Mouse (Mus musculus): Measurements from ENCODE around the gene Plbd1. TPM values are rescaled to one million over a fixed set of nuclear protein-coding genes. Genes with fewer than 3 reads are reported as not detected.
A peak's percentile ranks its signal among the peaks of the same experiment; 100 is the strongest.

Gene Plbd1
- polyA plus RNA-seq, 1 experiment from 2014 or later: 0.50 TPM

GRCm38 (mm10) chr6:136683410-136684334, 21.9 kb upstream of the Plbd1 start:
- H3K27ac ChIP-seq (replicated peaks; ENCODE audit: low read depth, low read length): no peak overlapping the region
- no peak for ATAC-seq (ENCODE audit: low FRiP score, low TSS enrichment)
- H3K4me2 ChIP-seq (ENCODE audit: low read length): no peak overlapping the region
- DNase-seq: no peak
- no peak overlapping the region for H3K9ac ChIP-seq (replicated peaks; ENCODE audit: low read length)
- H3K4me3 ChIP-seq (replicated peaks; ENCODE audit: low read depth, low read length): no peak overlapping the region
- no peaks in the 10 kb centered on the region for H3K4me1 ChIP-seq (ENCODE audit: control insufficient read depth, insufficient read depth, low read length)
- no peaks in the 10 kb centered on the region for H3K36me3 ChIP-seq (ENCODE audit: control insufficient read depth, insufficient read depth, low read length)
- 87% methylated on average over 11 of the region's 11 CpGs for WGBS
- no peaks in the 10 kb centered on the region for H3K27me3 ChIP-seq (ENCODE audit: control insufficient read depth, insufficient read depth, low read length)
- no peaks in the 10 kb centered on the region for H3K9me3 ChIP-seq (ENCODE audit: control insufficient read depth, low read length)

- no peak for ATAC-seq (ENCODE audit: low FRiP score, low TSS enrichment)
- Histone ChIP-seq H3K4me1 (ENCODE audit: control insufficient read depth, insufficient read depth, low read length) (no peaks in the 10 kb centered on the region), H3K36me3 (ENCODE audit: control insufficient read depth, insufficient read depth, low read length) (no peaks in the 10 kb centered on the region), H3K27me3 (ENCODE audit: control insufficient read depth, insufficient read depth, low read length) (no peaks in the 10 kb centered on the region), H3K27ac (replicated peaks; ENCODE audit: low read depth, low read length) (no peak overlapping the region), H3K9me3 (ENCODE audit: control insufficient read depth, low read length) (no peaks in the 10 kb centered on the region), H3K4me2 (ENCODE audit: low read length) (no peak overlapping the region), H3K9ac (replicated peaks; ENCODE audit: low read length) (no peak overlapping the region), H3K4me3 (replicated peaks; ENCODE audit: low read depth, low read length) (no peak overlapping the region)
- peak; percentile 6 for DNase-seq
- WGBS: 23% methylated on average over 2 of the region's 2 CpGs
These were observed 17.7 kb upstream of the Plbd1 start for GRCm38 (mm10) chr6:136679381-136679780.

DNA sequence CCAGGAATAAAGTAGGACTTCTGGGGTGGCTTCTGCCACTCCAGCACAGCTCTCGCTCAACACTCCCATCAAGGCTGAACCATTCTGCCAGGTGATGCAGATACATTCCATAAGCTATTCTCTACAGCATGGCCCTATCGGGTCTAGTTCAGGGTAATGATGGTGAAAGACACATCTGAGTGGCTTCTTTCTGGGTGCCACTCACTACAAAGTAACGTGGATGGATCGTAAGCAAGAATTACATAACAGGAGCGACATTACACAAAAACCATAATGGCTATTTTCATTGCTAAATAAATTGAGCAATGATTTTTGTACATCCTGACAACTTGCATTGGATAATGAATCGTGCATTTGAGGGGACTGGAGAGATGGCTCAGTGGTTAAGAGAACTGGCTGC, 13.2 kb upstream of the Plbd1 start:
- Histone ChIP-seq H3K4me3 (replicated peaks; ENCODE audit: low read depth, low read length) (no peak overlapping the region), H3K27me3 (ENCODE audit: control insufficient read depth, insufficient read depth, low read length) (no peaks in the 10 kb centered on the region), H3K36me3 (ENCODE audit: control insufficient read depth, insufficient read depth, low read length) (no peaks in the 10 kb centered on the region), H3K9me3 (ENCODE audit: control insufficient read depth, low read length) (no peaks in the 10 kb centered on the region), H3K4me2 (ENCODE audit: low read length) (no peak overlapping the region), H3K9ac (replicated peaks; ENCODE audit: low read length) (no peak overlapping the region), H3K4me1 (ENCODE audit: control insufficient read depth, insufficient read depth, low read length) (no peaks in the 10 kb centered on the region), H3K27ac (replicated peaks; ENCODE audit: low read depth, low read length) (no peak overlapping the region)
- DNase-seq (no peak), ATAC-seq (ENCODE audit: low FRiP score, low TSS enrichment) (no peak)
- WGBS: 91% methylated on average over 6 of the region's 6 CpGs

GRCm38 (mm10) chr6:136672467-136672866, 10.7 kb upstream of the Plbd1 start:
- Histone ChIP-seq H3K27me3 (ENCODE audit: control insufficient read depth, insufficient read depth, low read length) (no peaks in the 10 kb centered on the region), H3K4me3 (replicated peaks; ENCODE audit: low read depth, low read length) (no peak overlapping the region), H3K9ac (replicated peaks; ENCODE audit: low read length) (no peak overlapping the region), H3K36me3 (ENCODE audit: control insufficient read depth, insufficient read depth, low read length) (no peaks in the 10 kb centered on the region), H3K4me2 (ENCODE audit: low read length) (no peak overlapping the region), H3K9me3 (ENCODE audit: control insufficient read depth, low read length) (no peaks in the 10 kb centered on the region), H3K27ac (replicated peaks; ENCODE audit: low read depth, low read length) (no peak overlapping the region), H3K4me1 (ENCODE audit: control insufficient read depth, insufficient read depth, low read length) (no peaks in the 10 kb centered on the region)
- 72% methylated on average over 7 of the region's 7 CpGs for WGBS
- DNase-seq: peak; percentile 26
- no peak for ATAC-seq (ENCODE audit: low FRiP score, low TSS enrichment)

- WGBS: 36% methylated on average over 5 of the region's 5 CpGs
- no peaks in the 10 kb centered on the region for H3K4me1 ChIP-seq (ENCODE audit: control insufficient read depth, insufficient read depth, low read length)
- no peaks in the 10 kb centered on the region for H3K36me3 ChIP-seq (ENCODE audit: control insufficient read depth, insufficient read depth, low read length)
- ATAC-seq (ENCODE audit: low FRiP score, low TSS enrichment) (no peak), DNase-seq (no peak)
- H3K4me2 ChIP-seq (ENCODE audit: low read length): no peak overlapping the region
- no peak overlapping the region for H3K9ac ChIP-seq (replicated peaks; ENCODE audit: low read length)
- no peaks in the 10 kb centered on the region for H3K9me3 ChIP-seq (ENCODE audit: control insufficient read depth, low read length)
- H3K4me3 ChIP-seq (replicated peaks; ENCODE audit: low read depth, low read length): no peak overlapping the region
- H3K27ac ChIP-seq (replicated peaks; ENCODE audit: low read depth, low read length): no peak overlapping the region
- H3K27me3 ChIP-seq (ENCODE audit: control insufficient read depth, insufficient read depth, low read length): no peaks in the 10 kb centered on the region
These were observed 7.5 kb upstream of the Plbd1 start for GRCm38 (mm10) chr6:136669274-136669673.

GRCm38 (mm10) chr6:136668266-136668986, 6.7 kb upstream of the Plbd1 start:
- 58% methylated on average over 14 of the region's 14 CpGs for WGBS
- Histone ChIP-seq H3K4me2 (ENCODE audit: low read length) (no peak overlapping the region), H3K27me3 (ENCODE audit: control insufficient read depth, insufficient read depth, low read length) (no peaks in the 10 kb centered on the region), H3K4me1 (ENCODE audit: control insufficient read depth, insufficient read depth, low read length) (no peaks in the 10 kb centered on the region), H3K9ac (replicated peaks; ENCODE audit: low read length) (no peak overlapping the region), H3K36me3 (ENCODE audit: control insufficient read depth, insufficient read depth, low read length) (no peaks in the 10 kb centered on the region), H3K4me3 (replicated peaks; ENCODE audit: low read depth, low read length) (no peak overlapping the region), H3K9me3 (ENCODE audit: control insufficient read depth, low read length) (no peaks in the 10 kb centered on the region), H3K27ac (replicated peaks; ENCODE audit: low read depth, low read length) (no peak overlapping the region)
- no peak for DNase-seq
- no peak for ATAC-seq (ENCODE audit: low FRiP score, low TSS enrichment)

- Histone ChIP-seq H3K27ac (replicated peaks; ENCODE audit: low read depth, low read length) (no peak overlapping the region), H3K36me3 (ENCODE audit: control insufficient read depth, insufficient read depth, low read length) (no peaks in the 10 kb centered on the region), H3K4me1 (ENCODE audit: control insufficient read depth, insufficient read depth, low read length) (no peaks in the 10 kb centered on the region; the same call in 1 of the 2 replicates), H3K9ac (replicated peaks; ENCODE audit: low read length) (no peak overlapping the region), H3K9me3 (ENCODE audit: control insufficient read depth, low read length) (no peaks in the 10 kb centered on the region), H3K4me2 (ENCODE audit: low read length) (peak overlapping the region; percentile 51; the same call in 1 of the 2 replicates), H3K27me3 (ENCODE audit: control insufficient read depth, insufficient read depth, low read length) (peaks cover 25% of the 10 kb centered on the region), H3K4me3 (replicated peaks; ENCODE audit: low read depth, low read length) (no peak overlapping the region)
- WGBS: 26% methylated on average over 11 of the region's 11 CpGs
- ATAC-seq (ENCODE audit: low FRiP score, low TSS enrichment) (no peak), DNase-seq (no peak)
These were observed 335 bp upstream of the Plbd1 start for GRCm38 (mm10) chr6:136662063-136662462.

DNA sequence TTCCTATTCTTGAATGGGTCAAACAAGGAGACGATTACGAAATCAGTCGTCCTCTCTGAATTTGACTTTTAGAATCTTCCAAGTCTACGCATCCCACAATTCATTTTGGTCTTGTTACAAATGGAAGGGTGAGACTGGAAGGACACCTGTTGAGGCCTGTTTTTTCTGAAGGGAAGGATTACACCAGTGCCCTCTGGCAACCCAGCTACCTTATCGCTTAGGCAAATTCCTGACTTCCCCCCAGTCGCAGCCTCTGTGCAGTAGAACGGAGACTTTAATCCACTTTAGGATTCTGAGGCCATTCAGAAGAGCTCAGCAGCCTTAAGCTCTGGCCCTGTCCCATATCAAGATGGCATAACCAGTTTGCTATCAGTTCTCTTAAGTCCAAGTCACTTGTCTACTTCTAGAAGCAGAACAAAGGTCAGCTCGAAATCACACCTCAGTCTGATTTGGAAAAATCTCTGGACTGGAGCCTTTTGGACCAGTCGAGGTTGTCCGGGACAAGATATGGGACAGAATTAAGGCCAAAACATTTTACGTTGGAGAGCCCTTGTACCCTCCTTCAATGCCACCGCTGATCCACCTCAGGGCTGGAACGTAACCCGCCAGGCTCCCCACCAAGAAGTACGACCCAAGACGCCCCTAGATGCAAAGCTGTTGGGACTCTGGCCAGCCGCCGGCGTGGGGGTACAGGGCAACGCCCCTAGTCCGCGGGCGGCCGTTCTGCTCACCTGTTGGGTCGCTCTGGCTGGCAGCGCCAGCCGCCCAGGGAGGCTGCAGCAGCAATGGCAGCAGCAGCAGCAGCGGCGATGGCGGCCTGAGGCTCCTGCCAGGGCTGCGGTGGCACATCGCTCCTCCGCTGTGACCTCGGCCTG, 660 bp downstream of the Plbd1 start:
- Histone ChIP-seq H3K9me3 (ENCODE audit: control insufficient read depth, low read length) (no peaks in the 10 kb centered on the region), H3K9ac (replicated peaks; ENCODE audit: low read length) (no peak overlapping the region), H3K4me2 (ENCODE audit: low read length) (peak overlapping the region; percentile 51), H3K36me3 (ENCODE audit: control insufficient read depth, insufficient read depth, low read length) (no peaks in the 10 kb centered on the region), H3K27me3 (ENCODE audit: control insufficient read depth, insufficient read depth, low read length) (peaks cover 25% of the 10 kb centered on the region), H3K4me1 (ENCODE audit: control insufficient read depth, insufficient read depth, low read length) (no peaks in the 10 kb centered on the region; the same call in 1 of the 2 replicates), H3K4me3 (replicated peaks; ENCODE audit: low read depth, low read length) (peak overlapping the region; percentile 19; the same call in 1 of the 2 replicates), H3K27ac (replicated peaks; ENCODE audit: low read depth, low read length) (no peak overlapping the region)
- peak; percentile 42 for DNase-seq
- no peak for ATAC-seq (ENCODE audit: low FRiP score, low TSS enrichment)
- WGBS: 12% methylated on average over 34 of the region's 34 CpGs
